Mouse (Mus musculus) limb, embryonic 15.5 days (tissue): ENCODE results near the gene Il1r1. TPM values are rescaled to one million over a fixed set of nuclear protein-coding genes. Genes with fewer than 3 reads are reported as not detected.

Experiments
- ATAC-seq: fragments of 200-750 bp; cut with Nextera tagmentation; 2 replicates; pipeline ENCODE4 v1.8.0; 2017; ENCODE audit warnings: low read depth, moderate TSS enrichment; ENCODE audit not compliant: insufficient number of reproducible peaks, low FRiP score, low TSS enrichment
- H3K27ac ChIP-seq: fragments of 300-500 bp; sonication (generic); 2 replicates; pipeline ENCODE4 v1.5.1; 2015; ENCODE audit warnings: moderate library complexity, mild to moderate bottlenecking, inconsistent platforms
- H3K27me3 ChIP-seq: fragments of 300-500 bp; sonication (generic); 2 replicates; pipeline ENCODE4 v1.6.1; 2015; ENCODE audit warnings: inconsistent platforms
- H3K36me3 ChIP-seq: fragments of 300-500 bp; sonication (generic); 2 replicates; pipeline ENCODE4 v1.6.1; 2015; ENCODE audit warnings: inconsistent platforms
- H3K4me1 ChIP-seq: fragments of 300-500 bp; sonication (generic); 2 replicates; pipeline ENCODE4 v1.6.1; 2015; ENCODE audit warnings: inconsistent platforms
- H3K4me2 ChIP-seq: fragments of 300-500 bp; sonication (generic); 2 replicates; pipeline ENCODE4 v1.6.1; 2015; ENCODE audit warnings: mild to moderate bottlenecking, inconsistent platforms
- H3K4me3 ChIP-seq: fragments of 300-500 bp; sonication (generic); 2 replicates; pipeline ENCODE4 v1.5.1; 2015; ENCODE audit warnings: mild to moderate bottlenecking, inconsistent platforms
- H3K9ac ChIP-seq: fragments of 300-500 bp; sonication (generic); 2 replicates; pipeline ENCODE4 v1.6.1; 2015; ENCODE audit warnings: inconsistent platforms
- H3K9me3 ChIP-seq: fragments of 300-500 bp; sonication (generic); 2 replicates; pipeline ENCODE4 v1.6.1; 2016; ENCODE audit warnings: inconsistent platforms
- WGBS: fragments of 180-500 bp; shearing (Covaris S2); methylation state at CpG from one replicate; pipeline ENCODE4 v1.1.7; 2015; 5-methylcytosine and 5-hydroxymethylcytosine counted together
- polyA plus RNA-seq: library from polyadenylated mRNA; unstranded; fragments of >200 nt; fragmentation: Nextera tagmentation; extraction: Ambion mirVana; gene quantifications from 2 replicates; pipeline ENCODE4 v1.2.1, GENCODE M21; 2015

Il1r1 gene
- polyA plus RNA-seq, 1 experiment from 2014 or later: 10.4 TPM

DNA sequence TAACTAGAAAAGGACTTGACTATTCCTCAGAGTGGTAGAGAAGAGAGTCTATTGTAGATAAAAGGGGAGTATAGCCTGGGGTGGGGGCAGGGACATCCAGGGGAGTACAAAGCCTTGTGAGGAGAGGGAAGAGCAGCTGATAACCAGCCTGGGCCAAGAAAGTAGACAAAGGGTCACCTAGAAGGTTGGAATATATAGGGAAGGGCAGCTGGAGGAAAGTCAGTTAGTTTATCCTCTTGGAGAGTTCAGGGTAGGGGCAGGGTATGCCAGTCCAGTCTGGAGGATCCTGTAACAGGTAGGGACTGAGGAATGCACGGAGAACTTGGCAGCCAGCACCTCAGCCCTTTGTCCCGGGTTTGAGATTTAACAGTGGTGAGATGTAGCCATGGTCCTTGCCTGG lies 133.5 kb downstream of the Il1r1 start:
- H3K4me1 ChIP-seq: peaks cover 2% of the 10 kb centered on the region; the same call in 1 of the 2 replicates
- no peak overlapping the region for H3K9ac ChIP-seq
- H3K4me3 ChIP-seq: no peak overlapping the region
- no peak overlapping the region for H3K27ac ChIP-seq
- ATAC-seq: no peak
- 72% methylated on average over 2 of the region's 2 CpGs for WGBS
- H3K36me3 ChIP-seq: no peaks in the 10 kb centered on the region
- H3K4me2 ChIP-seq: no peak overlapping the region
- 0 out of 2 replicates have a peak, but pooled peaks cover 3% of the 10 kb centered on the region for H3K27me3 ChIP-seq
- H3K9me3 ChIP-seq: no peaks in the 10 kb centered on the region

DNA sequence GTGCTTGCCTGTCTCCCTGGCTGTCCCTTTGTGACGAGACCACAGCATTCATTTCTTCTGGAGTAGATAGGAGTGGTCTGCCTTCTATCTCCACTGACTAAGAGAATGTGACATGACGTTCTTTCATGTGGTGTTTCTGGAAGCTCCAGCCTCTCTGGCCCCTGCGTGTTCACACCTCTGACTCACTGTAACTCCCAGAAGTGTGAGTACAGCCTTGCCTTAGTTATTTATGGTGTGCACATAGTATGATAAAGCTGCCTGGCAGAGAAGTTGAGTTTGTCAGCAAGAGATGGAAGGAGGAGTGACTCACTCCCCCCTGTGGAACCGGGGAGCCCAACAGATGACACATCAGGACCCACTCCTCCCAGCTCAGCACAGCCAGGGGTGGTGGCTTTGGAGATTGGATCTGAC lies 133.9 kb downstream of the Il1r1 start:
- H3K27me3 ChIP-seq: 0 out of 2 replicates have a peak, but pooled peaks cover 3% of the 10 kb centered on the region
- H3K9me3 ChIP-seq: no peaks in the 10 kb centered on the region
- no peak overlapping the region for H3K27ac ChIP-seq
- 62% methylated on average over 4 of the region's 4 CpGs for WGBS
- no peak overlapping the region for H3K4me3 ChIP-seq
- no peak overlapping the region for H3K9ac ChIP-seq
- no peak overlapping the region for H3K4me2 ChIP-seq
- no peaks in the 10 kb centered on the region for H3K36me3 ChIP-seq
- ATAC-seq: no peak
- peaks cover 2% of the 10 kb centered on the region; the same call in 1 of the 2 replicates for H3K4me1 ChIP-seq

DNA sequence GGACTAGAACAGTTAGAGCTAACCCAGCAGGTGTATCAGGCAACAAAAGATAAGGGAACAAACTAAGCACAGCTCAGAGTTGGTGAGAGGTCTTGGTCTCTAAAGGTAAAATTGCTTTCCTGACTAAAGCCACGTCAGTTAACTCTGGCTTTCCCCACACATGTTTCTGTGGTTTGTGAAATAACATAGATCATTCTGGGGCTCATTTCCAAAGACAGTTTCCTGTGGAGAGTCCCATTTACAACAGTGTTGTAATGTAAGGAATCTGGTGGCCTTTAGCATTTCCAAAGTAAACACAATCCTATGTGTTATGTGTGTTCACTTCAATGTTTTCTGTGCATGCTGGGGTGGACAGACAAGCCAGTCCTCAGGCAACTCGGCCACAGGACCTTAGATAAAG lies 134.9 kb downstream of the Il1r1 start:
- Histone ChIP-seq H3K4me2 (no peak overlapping the region), H3K36me3 (no peaks in the 10 kb centered on the region), H3K27me3 (no peaks in the 10 kb centered on the region), H3K4me1 (peaks cover 2% of the 10 kb centered on the region; the same call in 1 of the 2 replicates), H3K9me3 (no peaks in the 10 kb centered on the region), H3K27ac (no peak overlapping the region), H3K9ac (no peak overlapping the region), H3K4me3 (no peak overlapping the region)
- no peak for ATAC-seq
- WGBS: 43% methylated on average over 2 of the region's 2 CpGs

DNA sequence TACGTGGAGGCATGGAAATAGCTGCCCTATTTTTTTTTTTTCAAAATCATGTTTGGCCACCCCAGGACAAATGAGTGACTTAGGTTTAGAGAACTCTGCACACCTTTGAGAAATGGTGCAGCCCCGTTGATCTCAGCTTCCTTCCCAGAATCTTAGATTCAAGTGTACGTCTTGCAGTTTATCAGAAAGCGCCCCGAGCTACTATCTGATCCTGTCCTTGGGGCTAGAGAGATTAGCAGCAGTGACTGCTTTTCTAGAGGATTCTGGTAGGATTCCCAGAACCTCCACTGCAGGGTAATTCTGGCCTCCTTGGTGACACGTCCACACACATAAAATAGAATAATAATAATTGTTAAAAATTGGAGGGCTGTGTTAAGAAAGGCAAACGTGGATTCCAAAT lies 136.1 kb downstream of the Il1r1 start:
- H3K27ac ChIP-seq: no peak overlapping the region
- H3K36me3 ChIP-seq: no peaks in the 10 kb centered on the region
- WGBS: 65% methylated on average over 7 of the region's 7 CpGs
- no peak overlapping the region for H3K4me2 ChIP-seq
- peaks cover 2% of the 10 kb centered on the region; the same call in 1 of the 2 replicates for H3K4me1 ChIP-seq
- ATAC-seq: no peak
- H3K4me3 ChIP-seq: no peak overlapping the region
- no peaks in the 10 kb centered on the region for H3K27me3 ChIP-seq
- no peaks in the 10 kb centered on the region for H3K9me3 ChIP-seq
- H3K9ac ChIP-seq: no peak overlapping the region

DNA sequence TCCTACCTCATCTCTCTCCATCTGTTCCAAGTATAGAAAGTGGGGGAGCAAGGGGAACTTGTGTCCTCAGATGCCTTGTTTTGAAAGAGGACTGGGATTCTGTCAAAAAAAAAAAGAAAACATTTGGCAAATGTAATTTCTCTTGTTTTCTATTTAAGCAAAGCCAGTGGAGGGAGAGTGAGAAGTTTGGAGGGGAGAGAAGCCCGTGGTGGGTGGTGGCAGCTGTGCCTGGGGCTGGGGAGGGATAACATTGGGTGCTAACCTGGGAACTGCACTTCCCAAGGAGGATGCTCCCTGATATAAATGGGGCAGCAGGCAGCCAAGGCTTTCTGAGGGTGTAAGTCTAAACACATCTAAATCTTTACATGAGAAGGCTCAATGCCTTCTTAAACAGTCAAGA lies 136.7 kb downstream of the Il1r1 start:
- no peaks in the 10 kb centered on the region for H3K9me3 ChIP-seq
- WGBS: 60% methylated on average over 1 of the region's 1 CpGs
- no peak overlapping the region for H3K4me2 ChIP-seq
- no peaks in the 10 kb centered on the region for H3K27me3 ChIP-seq
- H3K36me3 ChIP-seq: no peaks in the 10 kb centered on the region
- ATAC-seq: no peak
- no peak overlapping the region for H3K4me3 ChIP-seq
- no peak overlapping the region for H3K9ac ChIP-seq
- no peak overlapping the region for H3K27ac ChIP-seq
- H3K4me1 ChIP-seq: peaks cover 2% of the 10 kb centered on the region; the same call in 1 of the 2 replicates

DNA sequence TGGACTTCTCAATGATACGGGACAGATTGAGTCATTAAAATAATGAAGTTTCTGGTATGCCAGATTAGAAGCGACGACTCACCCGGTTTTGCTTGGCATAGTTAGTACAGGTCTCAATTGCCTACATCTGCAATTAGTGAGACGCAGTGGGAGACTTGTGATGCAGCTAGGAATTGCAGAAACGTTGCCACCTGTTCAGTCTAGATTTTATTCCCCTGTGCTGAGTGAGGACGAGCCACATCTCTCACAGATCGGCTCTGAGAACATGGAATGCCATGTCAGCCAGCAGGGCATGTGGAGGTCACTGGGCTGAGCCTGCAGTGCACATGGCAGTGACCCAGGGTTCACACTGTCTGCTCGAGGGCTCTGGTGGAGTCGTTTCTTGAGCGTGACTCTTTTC lies 137.9 kb downstream of the Il1r1 start:
- Histone ChIP-seq H3K27ac (no peak overlapping the region), H3K4me3 (no peak overlapping the region), H3K4me1 (peaks cover 2% of the 10 kb centered on the region; the same call in 1 of the 2 replicates), H3K4me2 (no peak overlapping the region), H3K9me3 (no peaks in the 10 kb centered on the region), H3K9ac (no peak overlapping the region), H3K36me3 (no peaks in the 10 kb centered on the region), H3K27me3 (no peaks in the 10 kb centered on the region)
- WGBS: 65% methylated on average over 11 of the region's 11 CpGs
- ATAC-seq: no peak

Other genes with a start within 250 kb of the Il1r1 start
- gene Il1r2, start 151.0 kb upstream of the Il1r1 start, polyA plus RNA-seq: 2.2 and 2.9 TPM in 2 replicates
- 9.7 and 10.1 TPM in 2 replicates for gene Il1rl2, start 99.5 kb downstream of the Il1r1 start, polyA plus RNA-seq
- 5.3 and 6.9 TPM in 2 replicates for gene Il1rl1, start 204.5 kb downstream of the Il1r1 start, polyA plus RNA-seq
- 0.41 and 0.65 TPM in 2 replicates for gene Il18r1, start 240.5 kb downstream of the Il1r1 start, polyA plus RNA-seq